Mouse (Mus musculus): ENCODE data around the gene Alox15.

Alox15 gene

DNA sequence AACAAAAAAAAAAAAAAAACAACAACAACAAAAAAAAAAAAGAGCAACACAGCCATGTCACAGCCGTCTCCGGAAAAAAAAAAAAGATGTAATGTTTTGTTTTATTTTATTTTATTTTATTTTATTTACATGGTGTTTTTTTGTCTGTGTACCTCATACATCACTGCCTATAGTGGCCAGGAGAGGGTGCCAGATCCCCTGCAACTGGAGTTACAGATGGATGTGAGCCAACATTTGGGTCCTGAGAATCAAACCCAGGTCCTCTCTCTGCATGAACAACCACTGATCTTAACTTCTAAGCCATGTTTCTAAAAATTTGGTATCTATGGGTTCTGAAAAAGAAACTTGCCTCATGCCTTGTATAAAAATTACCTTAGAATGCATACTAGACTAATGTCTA lies 43.5 kb downstream of the Alox15 start:
- DNase-seq (ENCODE audit: low read depth, low spot score): no peak

- DNase-seq (ENCODE audit: low read depth, low spot score): no peak
Observed at GRCm38 (mm10) chr11:70306159-70306558, 45.7 kb downstream of the Alox15 start.

DNA sequence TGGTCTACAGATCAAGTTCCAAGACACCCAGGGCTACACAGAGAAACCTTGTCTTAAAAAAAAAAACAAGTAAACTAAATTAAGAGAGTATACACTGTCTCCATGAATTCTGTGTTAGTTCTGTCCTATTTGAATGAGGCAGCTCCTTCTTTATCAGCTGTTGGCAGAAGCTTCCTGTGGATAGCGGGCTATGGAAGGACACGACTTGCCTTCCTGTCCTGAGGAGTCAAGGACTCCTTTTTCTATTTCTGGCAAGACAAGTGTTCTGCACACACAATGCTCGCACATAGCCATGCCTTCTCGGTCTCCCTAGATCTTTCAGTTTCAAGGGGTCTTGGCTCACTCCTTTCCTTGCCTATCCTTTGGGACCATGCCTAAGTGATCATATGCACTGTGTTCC lies 49.5 kb downstream of the Alox15 start:
- no peak for DNase-seq (ENCODE audit: low read depth, low spot score)

DNA sequence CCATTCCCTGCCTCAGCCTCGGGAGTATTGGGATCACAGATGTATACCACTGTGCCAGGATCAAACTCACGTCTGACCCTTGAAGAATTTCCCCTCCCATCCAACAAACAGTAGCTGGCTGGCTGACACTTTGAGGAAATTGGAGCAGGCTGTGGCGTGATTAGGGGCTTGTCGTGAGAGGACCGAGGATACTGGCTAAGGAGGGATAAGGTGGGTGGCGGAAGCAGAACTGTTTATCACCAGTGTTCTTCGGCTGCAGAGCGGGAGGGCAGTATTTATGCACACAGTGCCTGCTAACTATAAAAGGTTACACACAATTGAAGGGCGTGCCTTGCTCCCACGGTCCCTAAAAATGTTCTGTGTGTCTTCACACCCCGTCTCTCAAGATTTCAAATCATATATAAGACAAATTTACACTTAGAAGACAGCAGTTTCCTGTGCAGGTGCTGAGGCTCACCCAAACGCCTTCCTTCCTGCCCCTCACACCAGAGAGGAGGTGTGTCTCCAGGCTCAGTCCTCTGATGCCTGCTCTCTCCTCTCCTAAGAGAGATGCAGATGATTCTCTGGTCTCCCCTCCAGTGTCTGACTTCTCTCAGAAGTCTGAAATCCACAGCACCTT lies 53.9 kb downstream of the Alox15 start:
- DNase-seq (ENCODE audit: low read depth, low spot score): no peak

GRCm38 (mm10) chr11:70297405-70297804 lies 54.4 kb downstream of the Alox15 start:
- no peak for DNase-seq (ENCODE audit: low read depth, low spot score)
